Mouse (Mus musculus) liver, embryonic 15.5 days (tissue): Measurements from ENCODE around the gene Ybx2. TPM values are rescaled to one million over a fixed set of nuclear protein-coding genes. Genes with fewer than 3 reads are reported as not detected.

ENCODE experiments used
- ATAC-seq: fragments of 200-750 bp; cut with Nextera tagmentation; 2 replicates; pipeline ENCODE4 v1.8.0; 2017; ENCODE audit warnings: moderate number of reproducible peaks, mild to moderate bottlenecking, moderate library complexity; ENCODE audit not compliant: insufficient read depth
- H3K27ac ChIP-seq: fragments of 300-500 bp; sonication (generic); replicated peaks from 2 replicates; pipeline ENCODE4 v1.5.1; 2015; ENCODE audit warnings: mild to moderate bottlenecking, inconsistent platforms
- H3K27me3 ChIP-seq: fragments of 300-500 bp; sonication (generic); 2 replicates; pipeline ENCODE4 v1.6.1; 2015; ENCODE audit warnings: mild to moderate bottlenecking, inconsistent platforms
- H3K36me3 ChIP-seq: fragments of 300-500 bp; sonication (generic); replicated peaks from 2 replicates; pipeline ENCODE4 v1.6.1; 2015; ENCODE audit warnings: moderate library complexity, mild to moderate bottlenecking, inconsistent platforms
- H3K4me1 ChIP-seq: fragments of 300-500 bp; sonication (generic); replicated peaks from 2 replicates; pipeline ENCODE4 v1.6.1; 2015; ENCODE audit warnings: inconsistent platforms
- H3K4me2 ChIP-seq: fragments of 300-500 bp; sonication (generic); 2 replicates; pipeline ENCODE4 v1.6.1; 2015; ENCODE audit warnings: moderate library complexity, mild to moderate bottlenecking, inconsistent platforms
- H3K4me3 ChIP-seq: fragments of 300-500 bp; sonication (generic); replicated peaks from 2 replicates; pipeline ENCODE4 v1.5.1; 2015; ENCODE audit warnings: mild to moderate bottlenecking, inconsistent platforms
- H3K9ac ChIP-seq: fragments of 300-500 bp; sonication (generic); 2 replicates; pipeline ENCODE4 v1.6.1; 2015; ENCODE audit warnings: moderate library complexity, mild to moderate bottlenecking, inconsistent platforms
- H3K9me3 ChIP-seq: fragments of 300-500 bp; sonication (generic); replicated peaks from 2 replicates; pipeline ENCODE4 v1.6.1; 2016; ENCODE audit warnings: inconsistent platforms
- WGBS: fragments of 180-500 bp; shearing (Covaris S2); methylation state at CpG from one replicate; pipeline ENCODE4 v1.1.7; 2015; ENCODE audit warnings: mixed read lengths; ENCODE audit not compliant: insufficient replicate concordance; 5-methylcytosine and 5-hydroxymethylcytosine counted together
- polyA plus RNA-seq: library from polyadenylated mRNA; unstranded; fragments of >200 nt; fragmentation: Nextera tagmentation; extraction: Ambion mirVana; gene quantifications from 2 replicates; pipeline ENCODE4 v1.2.1, GENCODE M21; 2015

The Ybx2 gene
- polyA plus RNA-seq, 1 experiment from 2014 or later = not detected

GRCm38 (mm10) chr11:69936714-69937347 is 1.2 kb downstream of the Ybx2 start:
- peaks cover 77% of the 10 kb centered on the region for H3K27me3 ChIP-seq
- peaks cover 46% of the 10 kb centered on the region for H3K4me1 ChIP-seq
- H3K27ac ChIP-seq = no peak overlapping the region
- 46% methylated on average over 9 of the region's 9 CpGs for WGBS
- H3K4me3 ChIP-seq = peak overlapping the region; percentile 57; the same call in 1 of the 2 replicates
- no peaks in the 10 kb centered on the region; the same call in 1 of the 2 replicates for H3K36me3 ChIP-seq
- H3K9ac ChIP-seq = no peak overlapping the region; the same call in 1 of the 2 replicates
- ATAC-seq = no peak
- H3K9me3 ChIP-seq = no peaks in the 10 kb centered on the region
- peak overlapping the region; percentile 92 for H3K4me2 ChIP-seq

DNA sequence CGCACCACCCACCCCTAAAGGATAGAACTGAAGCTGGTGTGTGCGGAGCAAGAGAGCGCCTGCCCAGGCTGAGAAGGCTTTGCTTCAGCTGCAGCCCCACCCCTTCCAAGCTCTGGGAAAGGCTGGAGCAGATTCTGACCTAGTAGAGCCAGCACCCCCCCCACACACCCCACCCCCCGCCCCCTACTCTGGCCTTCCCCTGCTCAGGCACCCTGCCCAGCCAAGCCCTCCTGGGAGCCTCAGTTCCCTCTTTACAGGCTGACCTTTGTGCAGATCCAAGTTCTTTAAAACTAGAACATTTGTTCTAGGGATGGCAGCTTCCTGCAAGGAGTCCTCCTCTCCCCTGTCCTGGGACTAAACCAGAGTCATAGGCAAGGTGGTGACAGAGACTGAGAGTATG is 1.8 kb downstream of the Ybx2 start:
- no peak for ATAC-seq
- H3K4me2 ChIP-seq = no peak overlapping the region
- no peak overlapping the region for H3K4me3 ChIP-seq
- peaks cover 82% of the 10 kb centered on the region for H3K27me3 ChIP-seq
- 44% methylated on average over 4 of the region's 4 CpGs for WGBS
- peaks cover 44% of the 10 kb centered on the region for H3K4me1 ChIP-seq
- no peaks in the 10 kb centered on the region for H3K9me3 ChIP-seq
- H3K9ac ChIP-seq = no peak overlapping the region
- no peak overlapping the region for H3K27ac ChIP-seq
- peaks cover 5% of the 10 kb centered on the region for H3K36me3 ChIP-seq

- Histone ChIP-seq H3K4me3 (no peak overlapping the region), H3K36me3 (peaks cover 10% of the 10 kb centered on the region), H3K9ac (no peak overlapping the region), H3K4me1 (peaks cover 45% of the 10 kb centered on the region), H3K27me3 (peaks cover 87% of the 10 kb centered on the region), H3K9me3 (no peaks in the 10 kb centered on the region), H3K4me2 (no peak overlapping the region), H3K27ac (no peak overlapping the region)
- 58% methylated on average over 5 of the region's 5 CpGs for WGBS
- no peak for ATAC-seq
Measured at GRCm38 (mm10) chr11:69937834-69938233, 2.2 kb downstream of the Ybx2 start.

GRCm38 (mm10) chr11:69938401-69938979 is 2.9 kb downstream of the Ybx2 start:
- 37% methylated on average over 9 of the region's 9 CpGs for WGBS

DNA sequence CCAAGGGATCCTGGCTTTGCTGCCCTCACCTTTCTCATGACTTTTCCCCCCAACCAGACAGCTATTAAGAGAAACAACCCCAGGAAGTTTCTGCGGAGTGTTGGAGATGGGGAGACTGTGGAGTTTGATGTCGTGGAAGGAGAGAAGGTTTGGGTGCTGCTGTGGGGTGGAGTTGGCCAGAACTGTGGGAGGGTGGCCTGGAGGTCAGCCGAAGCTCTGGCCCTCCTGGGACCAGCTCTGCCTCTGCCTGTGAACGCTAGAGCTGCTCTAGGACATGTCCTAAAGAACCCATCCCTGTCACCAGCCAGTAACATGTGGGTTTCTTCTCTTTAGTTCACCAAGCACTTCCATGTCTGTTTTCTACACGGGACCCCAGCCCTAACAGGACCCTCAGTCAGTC is 3.6 kb downstream of the Ybx2 start:
- Histone ChIP-seq H3K4me3 (no peak overlapping the region), H3K27me3 (peaks cover 96% of the 10 kb centered on the region), H3K36me3 (peaks cover 23% of the 10 kb centered on the region), H3K27ac (no peak overlapping the region), H3K4me2 (no peak overlapping the region), H3K9me3 (no peaks in the 10 kb centered on the region), H3K4me1 (peaks cover 48% of the 10 kb centered on the region), H3K9ac (no peak overlapping the region)
- 61% methylated on average over 5 of the region's 5 CpGs for WGBS
- ATAC-seq = no peak

More at GRCm38 (mm10) chr11:69938401-69938979, 2.9 kb downstream of the Ybx2 start:
- Histone ChIP-seq H3K4me1 (peaks cover 48% of the 10 kb centered on the region), H3K4me2 (no peak overlapping the region), H3K36me3 (peaks cover 16% of the 10 kb centered on the region), H3K27ac (no peak overlapping the region), H3K9ac (no peak overlapping the region), H3K27me3 (peaks cover 93% of the 10 kb centered on the region), H3K9me3 (no peaks in the 10 kb centered on the region), H3K4me3 (no peak overlapping the region)
- no peak for ATAC-seq

- Histone ChIP-seq H3K4me3 (no peak overlapping the region), H3K4me2 (no peak overlapping the region), H3K27me3 (peaks cover 96% of the 10 kb centered on the region), H3K36me3 (peaks cover 28% of the 10 kb centered on the region), H3K9me3 (no peaks in the 10 kb centered on the region), H3K9ac (no peak overlapping the region), H3K27ac (no peak overlapping the region), H3K4me1 (peaks cover 48% of the 10 kb centered on the region)
- WGBS = 89% methylated on average over 17 of the region's 17 CpGs
- no peak for ATAC-seq
Measured at GRCm38 (mm10) chr11:69939731-69940130, 4.1 kb downstream of the Ybx2 start.

DNA sequence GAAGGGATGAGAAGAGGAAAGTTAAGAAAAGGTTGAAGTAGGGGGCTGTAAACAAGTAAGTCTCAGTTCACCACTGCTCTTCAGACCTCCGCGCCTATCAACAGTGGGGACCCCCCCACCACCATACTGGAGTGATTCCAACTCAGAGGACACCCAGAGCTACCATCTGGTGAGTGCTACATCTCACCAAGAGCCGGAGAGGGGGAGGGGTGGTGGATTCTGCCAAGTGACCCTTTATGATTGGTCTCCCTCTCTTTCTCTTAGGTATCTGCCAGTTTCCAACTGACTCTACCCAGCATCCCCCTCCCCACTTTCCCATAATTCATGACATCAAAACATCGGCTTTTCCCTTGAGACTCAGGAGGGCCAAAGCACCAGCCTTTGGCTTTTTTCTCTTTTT is 5.4 kb downstream of the Ybx2 start:
- H3K27me3 ChIP-seq = peaks cover 95% of the 10 kb centered on the region
- H3K9me3 ChIP-seq = no peaks in the 10 kb centered on the region
- peaks cover 48% of the 10 kb centered on the region for H3K4me1 ChIP-seq
- H3K27ac ChIP-seq = no peak overlapping the region
- H3K4me2 ChIP-seq = no peak overlapping the region
- no peak overlapping the region for H3K9ac ChIP-seq
- no peak for ATAC-seq
- peaks cover 40% of the 10 kb centered on the region for H3K36me3 ChIP-seq
- 78% methylated on average over 4 of the region's 4 CpGs for WGBS
- H3K4me3 ChIP-seq = no peak overlapping the region

- peak overlapping the region; percentile 77 for H3K4me3 ChIP-seq
- 65% methylated on average over 13 of the region's 13 CpGs for WGBS
- ATAC-seq = no peak
- peaks cover 60% of the 10 kb centered on the region for H3K27me3 ChIP-seq
- H3K4me2 ChIP-seq = peak overlapping the region; percentile 93
- H3K36me3 ChIP-seq = peaks cover 41% of the 10 kb centered on the region
- H3K9ac ChIP-seq = peak overlapping the region; percentile 75
- peak overlapping the region; percentile 95 for H3K27ac ChIP-seq
- H3K9me3 ChIP-seq = no peaks in the 10 kb centered on the region
- peaks cover 56% of the 10 kb centered on the region for H3K4me1 ChIP-seq
Measured at GRCm38 (mm10) chr11:69945216-69945615, 9.6 kb downstream of the Ybx2 start.

GRCm38 (mm10) chr11:69945997-69946891 is 10.6 kb downstream of the Ybx2 start:
- H3K4me1 ChIP-seq = peaks cover 56% of the 10 kb centered on the region
- peak; percentile 77 for ATAC-seq
- H3K9ac ChIP-seq = peak overlapping the region; percentile 75

GRCm38 (mm10) chr11:69947337-69948065 is 11.9 kb downstream of the Ybx2 start:
- Histone ChIP-seq H3K9me3 (no peaks in the 10 kb centered on the region), H3K27me3 (peaks cover 63% of the 10 kb centered on the region), H3K36me3 (peaks cover 34% of the 10 kb centered on the region), H3K4me2 (peak overlapping the region; percentile 93), H3K4me1 (peaks cover 56% of the 10 kb centered on the region), H3K4me3 (peak overlapping the region; percentile 77), H3K9ac (peak overlapping the region; percentile 75), H3K27ac (peak overlapping the region; percentile 95)
- no peak; the same call in 1 of the 2 replicates for ATAC-seq
- 10% methylated on average over 29 of the region's 29 CpGs for WGBS

More at GRCm38 (mm10) chr11:69945997-69946891, 10.6 kb downstream of the Ybx2 start:
- 61% methylated on average over 18 of the region's 18 CpGs for WGBS
- H3K27ac ChIP-seq = peak overlapping the region; percentile 95
- peaks cover 62% of the 10 kb centered on the region for H3K27me3 ChIP-seq
- H3K4me2 ChIP-seq = peak overlapping the region; percentile 93
- H3K9me3 ChIP-seq = no peaks in the 10 kb centered on the region
- peak overlapping the region; percentile 77 for H3K4me3 ChIP-seq
- peaks cover 41% of the 10 kb centered on the region for H3K36me3 ChIP-seq
